Mouse (Mus musculus): ENCODE measurements at regions not wholly inside any gene's neighbourhood (a gene's known extent, or its start where the extent isn't known, plus 50 kb on each side); places are given as distances from the start of the nearest gene placed in this dataset.

DNA sequence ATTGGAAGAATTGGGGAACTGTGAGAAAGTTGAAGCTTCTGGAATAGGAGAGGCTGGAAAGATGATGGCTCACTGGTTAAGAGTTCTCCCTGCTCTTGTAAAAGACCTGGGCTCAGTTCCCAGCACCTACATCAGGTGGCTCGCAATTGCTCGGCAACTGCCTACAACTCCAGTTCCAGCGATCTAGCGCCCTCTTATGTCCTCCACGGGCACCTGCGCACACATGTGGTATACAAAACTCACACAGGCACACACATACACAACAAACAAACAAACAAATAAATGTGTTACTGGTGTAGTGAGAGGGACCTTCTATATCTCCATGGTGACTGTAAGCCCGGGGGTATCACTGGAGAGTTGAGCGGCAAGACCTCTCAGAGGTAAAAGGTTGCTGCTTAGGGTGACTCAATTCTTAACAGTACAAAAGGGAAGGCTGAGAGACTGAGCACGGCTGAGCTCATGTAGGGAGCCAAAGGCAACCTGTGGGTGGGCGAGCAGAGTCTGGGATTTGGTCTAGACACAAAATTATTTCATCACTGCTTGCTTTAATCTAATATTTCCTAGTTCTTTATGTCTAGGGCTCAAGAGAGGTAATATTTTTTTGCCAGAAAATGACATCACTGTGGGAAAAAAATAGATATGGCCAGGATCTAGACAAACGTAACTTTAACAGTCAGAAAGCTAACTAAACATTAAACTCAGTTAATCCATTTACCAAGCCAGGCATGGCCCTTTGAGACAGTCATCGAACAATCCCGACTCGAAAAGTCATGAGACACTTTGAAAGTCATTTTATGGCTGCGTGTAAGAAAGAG is 104.2 kb upstream of the Syt6 start:
- Histone ChIP-seq H3K4me1 (replicated peaks; ENCODE audit: insufficient read depth, low read length) (no peaks in the 10 kb centered on the region), H3K9me3 (replicated peaks; ENCODE audit: low read length) (no peaks in the 10 kb centered on the region), H3K27ac (no peak overlapping the region), H3K36me3 (ENCODE audit: insufficient read depth, low read length) (no peaks in the 10 kb centered on the region), H3K27me3 (ENCODE audit: insufficient read depth, low read length) (no peaks in the 10 kb centered on the region), H3K9ac (ENCODE audit: low read depth, low read length) (no peak overlapping the region), H3K4me3 (replicated peaks; ENCODE audit: low read depth, low read length) (no peak overlapping the region), H3K4me2 (ENCODE audit: low read length) (no peak overlapping the region)
- ATAC-seq (replicated peaks; ENCODE audit: low FRiP score, low read depth) (no peak), DNase-seq (ENCODE audit: low spot score) (no peak)
- 85% methylated on average over 15 of the region's 15 CpGs for WGBS
- TF ChIP-seq CTCF (IDR thresholded peaks at IDR 0.05; ENCODE audit: low read depth): no peak

DNA sequence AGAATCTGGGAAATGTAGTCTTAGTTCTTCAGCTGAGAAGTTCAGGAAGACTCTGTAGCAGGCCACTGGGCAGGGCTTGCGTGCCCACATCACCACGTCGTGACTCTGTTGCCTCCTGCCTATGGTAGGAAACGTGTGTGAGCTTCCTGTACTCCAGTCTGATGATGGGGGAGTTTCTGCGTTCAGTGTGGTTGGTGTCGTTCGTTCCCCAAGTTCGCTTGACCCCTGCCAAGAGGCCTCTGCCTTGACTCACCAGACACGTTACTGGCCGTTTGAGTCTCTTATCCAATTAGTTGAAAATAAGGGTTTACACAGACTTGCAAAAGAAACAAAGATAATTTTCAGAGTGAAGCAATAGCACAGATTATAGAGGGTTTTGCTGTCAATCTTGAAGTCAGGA is 102.4 kb upstream of the Syt6 start:
- WGBS: 71% methylated on average over 10 of the region's 10 CpGs
- no peaks in the 10 kb centered on the region for H3K4me1 ChIP-seq (replicated peaks; ENCODE audit: insufficient read depth, low read length)
- H3K27ac ChIP-seq: no peak overlapping the region
- H3K4me2 ChIP-seq (ENCODE audit: low read length): no peak overlapping the region
- H3K36me3 ChIP-seq (ENCODE audit: insufficient read depth, low read length): no peaks in the 10 kb centered on the region
- ATAC-seq (replicated peaks; ENCODE audit: low FRiP score, low read depth) (no peak), DNase-seq (ENCODE audit: low spot score) (no peak)
- H3K9me3 ChIP-seq (replicated peaks; ENCODE audit: low read length): no peaks in the 10 kb centered on the region
- no peaks in the 10 kb centered on the region for H3K27me3 ChIP-seq (ENCODE audit: insufficient read depth, low read length)
- H3K4me3 ChIP-seq (replicated peaks; ENCODE audit: low read depth, low read length): no peak overlapping the region
- TF ChIP-seq CTCF (IDR thresholded peaks at IDR 0.05; ENCODE audit: low read depth): no peak
- no peak overlapping the region for H3K9ac ChIP-seq (ENCODE audit: low read depth, low read length)

DNA sequence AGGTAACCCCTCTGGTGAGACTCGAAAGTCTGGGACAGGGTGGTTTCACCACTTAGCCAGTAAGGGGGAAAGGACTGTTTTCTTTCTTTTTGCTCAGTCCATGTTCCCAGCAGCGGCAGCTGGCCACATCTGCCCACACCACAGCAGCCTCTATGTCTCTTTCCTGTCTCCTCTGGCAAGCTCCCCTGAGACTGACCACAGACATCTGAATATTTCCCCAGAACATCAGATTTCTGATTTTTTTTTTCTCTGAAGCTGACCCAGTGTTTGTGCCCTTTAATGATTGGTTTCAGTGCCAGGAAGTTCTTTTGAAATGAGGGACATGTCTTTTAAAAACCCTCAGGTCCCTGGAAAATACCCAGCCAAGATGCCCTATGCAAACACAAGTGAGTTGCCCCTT is 101.7 kb upstream of the Syt6 start:
- H3K27ac ChIP-seq: no peak overlapping the region
- no peaks in the 10 kb centered on the region for H3K4me1 ChIP-seq (replicated peaks; ENCODE audit: insufficient read depth, low read length)
- no peaks in the 10 kb centered on the region for H3K36me3 ChIP-seq (ENCODE audit: insufficient read depth, low read length)
- H3K9ac ChIP-seq (ENCODE audit: low read depth, low read length): no peak overlapping the region
- H3K4me2 ChIP-seq (ENCODE audit: low read length): no peak overlapping the region
- WGBS: 61% methylated on average over 2 of the region's 2 CpGs
- no peaks in the 10 kb centered on the region for H3K9me3 ChIP-seq (replicated peaks; ENCODE audit: low read length)
- no peak overlapping the region for H3K4me3 ChIP-seq (replicated peaks; ENCODE audit: low read depth, low read length)
- H3K27me3 ChIP-seq (ENCODE audit: insufficient read depth, low read length): no peaks in the 10 kb centered on the region
- TF ChIP-seq CTCF (IDR thresholded peaks at IDR 0.05; ENCODE audit: low read depth): no peak
- DNase-seq (ENCODE audit: low spot score): no peak
- no peak for ATAC-seq (replicated peaks; ENCODE audit: low FRiP score, low read depth)

DNA sequence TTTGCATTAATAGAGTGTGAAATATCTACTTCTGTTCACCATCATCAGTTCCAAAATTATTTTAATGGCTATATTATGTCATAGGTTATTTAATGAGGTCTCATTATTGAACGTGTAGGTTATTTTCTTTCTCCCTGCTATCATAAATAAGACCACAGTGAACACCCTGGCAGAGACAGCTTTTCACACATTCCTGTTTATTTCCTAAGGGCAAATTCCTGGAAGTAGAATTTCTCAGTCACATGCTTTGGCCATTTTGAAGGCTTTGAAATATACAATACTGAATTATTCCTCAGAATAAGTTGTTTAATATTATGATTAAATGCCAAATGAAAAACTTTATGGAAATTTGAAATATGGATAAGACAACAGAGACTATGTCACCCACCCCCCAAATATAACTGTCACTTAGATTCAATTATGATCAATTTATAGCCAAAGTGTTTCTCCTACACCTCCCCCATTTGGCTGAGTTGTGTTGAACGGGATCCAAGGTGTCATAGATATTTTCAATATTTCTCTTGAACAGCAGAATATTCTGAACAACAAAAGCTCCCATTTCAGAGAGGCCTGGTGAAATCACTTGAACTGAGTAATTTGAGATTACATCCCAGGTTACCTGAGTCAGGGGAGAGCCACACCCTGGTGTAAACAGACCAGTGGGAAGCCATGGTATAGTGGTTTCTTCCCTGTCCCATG is 95.0 kb upstream of the Syt6 start:
- H3K27me3 ChIP-seq (ENCODE audit: insufficient read depth, low read length): no peaks in the 10 kb centered on the region
- TF ChIP-seq CTCF (IDR thresholded peaks at IDR 0.05; ENCODE audit: low read depth): no peak
- no peaks in the 10 kb centered on the region for H3K36me3 ChIP-seq (ENCODE audit: insufficient read depth, low read length)
- no peaks in the 10 kb centered on the region for H3K4me1 ChIP-seq (replicated peaks; ENCODE audit: insufficient read depth, low read length)
- ATAC-seq (replicated peaks; ENCODE audit: low FRiP score, low read depth) (no peak), DNase-seq (ENCODE audit: low spot score) (no peak)
- H3K9me3 ChIP-seq (replicated peaks; ENCODE audit: low read length): no peaks in the 10 kb centered on the region
- H3K4me3 ChIP-seq (replicated peaks; ENCODE audit: low read depth, low read length): no peak overlapping the region
- no peak overlapping the region for H3K4me2 ChIP-seq (ENCODE audit: low read length)
- WGBS: 49% methylated on average over 2 of the region's 2 CpGs
- no peak overlapping the region for H3K9ac ChIP-seq (ENCODE audit: low read depth, low read length)
- no peak overlapping the region for H3K27ac ChIP-seq

DNA sequence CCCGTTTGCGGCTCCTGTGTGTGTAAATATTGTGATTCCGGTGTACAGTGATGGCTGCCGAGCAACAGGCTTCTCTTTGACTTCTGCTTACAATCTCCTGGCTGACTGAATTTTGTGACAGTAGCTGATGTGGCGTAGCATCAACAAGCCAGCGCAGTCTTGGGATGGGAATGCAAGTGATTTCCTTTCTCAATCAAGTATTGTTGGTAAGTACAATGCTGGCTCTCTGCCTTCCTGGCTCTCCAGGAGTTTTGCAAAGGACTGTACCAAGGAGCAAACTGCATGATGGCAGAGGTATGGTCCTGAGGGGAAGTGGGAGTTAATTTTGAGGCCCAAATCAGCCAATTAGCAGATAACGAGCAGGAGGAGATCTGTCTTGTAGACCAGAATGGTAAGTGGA is 94.4 kb upstream of the Syt6 start:
- Histone ChIP-seq H3K36me3 (ENCODE audit: insufficient read depth, low read length) (no peaks in the 10 kb centered on the region), H3K4me2 (ENCODE audit: low read length) (no peak overlapping the region), H3K4me1 (replicated peaks; ENCODE audit: insufficient read depth, low read length) (no peaks in the 10 kb centered on the region), H3K9me3 (replicated peaks; ENCODE audit: low read length) (no peaks in the 10 kb centered on the region), H3K27ac (no peak overlapping the region), H3K27me3 (ENCODE audit: insufficient read depth, low read length) (no peaks in the 10 kb centered on the region), H3K4me3 (replicated peaks; ENCODE audit: low read depth, low read length) (no peak overlapping the region), H3K9ac (ENCODE audit: low read depth, low read length) (no peak overlapping the region)
- no peak for ATAC-seq (replicated peaks; ENCODE audit: low FRiP score, low read depth)
- TF ChIP-seq CTCF (IDR thresholded peaks at IDR 0.05; ENCODE audit: low read depth): no peak
- 91% methylated on average over 7 of the region's 7 CpGs for WGBS
- DNase-seq (ENCODE audit: low spot score): no peak

DNA sequence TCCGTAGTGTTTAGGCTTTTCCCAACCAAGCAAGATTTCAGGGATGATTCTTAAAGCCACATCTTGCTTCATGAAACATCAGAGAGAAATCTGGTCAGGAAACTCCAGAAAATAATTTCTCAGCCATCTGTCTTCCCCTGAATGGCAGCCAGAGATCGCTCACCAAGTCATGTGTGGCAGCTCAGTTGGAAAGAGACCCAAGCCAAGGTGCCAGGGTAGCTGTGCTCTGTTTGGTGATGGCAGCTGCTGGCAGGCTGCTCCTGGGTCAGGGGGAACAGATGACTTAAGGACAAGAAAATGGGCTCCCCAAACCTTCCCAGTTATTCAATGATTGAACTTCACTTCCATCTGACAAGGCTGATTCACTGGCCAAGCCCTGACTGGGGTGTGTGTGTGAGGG is 91.7 kb upstream of the Syt6 start:
- 86% methylated on average over 2 of the region's 2 CpGs for WGBS
- no peak for DNase-seq (ENCODE audit: low spot score)
- Histone ChIP-seq H3K27me3 (ENCODE audit: insufficient read depth, low read length) (no peaks in the 10 kb centered on the region), H3K4me1 (replicated peaks; ENCODE audit: insufficient read depth, low read length) (no peaks in the 10 kb centered on the region), H3K36me3 (ENCODE audit: insufficient read depth, low read length) (no peaks in the 10 kb centered on the region), H3K4me3 (replicated peaks; ENCODE audit: low read depth, low read length) (no peak overlapping the region), H3K9ac (ENCODE audit: low read depth, low read length) (no peak overlapping the region), H3K27ac (no peak overlapping the region), H3K9me3 (replicated peaks; ENCODE audit: low read length) (no peaks in the 10 kb centered on the region), H3K4me2 (ENCODE audit: low read length) (no peak overlapping the region)
- no peak for TF ChIP-seq CTCF (IDR thresholded peaks at IDR 0.05; ENCODE audit: low read depth)
- no peak for ATAC-seq (replicated peaks; ENCODE audit: low FRiP score, low read depth)
